Mouse (Mus musculus) limb, embryonic 11.5 days (tissue): ENCODE measurements at regions not wholly inside any gene's neighbourhood (a gene's known extent, or its start where the extent isn't known, plus 50 kb on each side); places are given as distances from the start of the nearest gene placed in this dataset.

Experiments
- ATAC-seq: fragments of 200-750 bp; cut with Nextera tagmentation; 2 replicates; pipeline ENCODE4 v1.8.0; 2017; ENCODE audit warnings: low read depth; ENCODE audit not compliant: insufficient number of reproducible peaks, low FRiP score, low TSS enrichment
- DNase-seq: peaks from one replicate; pipeline ENCODE4 v3.0.0-alpha.2; 2015; ENCODE audit warnings: low spot score
- H3K27ac ChIP-seq: fragments of 300-500 bp; sonication (generic); replicated peaks from 2 replicates; pipeline ENCODE4 v1.5.1; 2014; ENCODE audit warnings: low read depth, mild to moderate bottlenecking, low read length
- H3K27me3 ChIP-seq: fragments of 300-500 bp; sonication (generic); 2 replicates; pipeline ENCODE4 v1.6.1; 2014; ENCODE audit warnings: mild to moderate bottlenecking, low read length, mixed read lengths; ENCODE audit not compliant: control insufficient read depth, insufficient read depth
- H3K36me3 ChIP-seq: fragments of 300-500 bp; sonication (generic); 2 replicates; pipeline ENCODE4 v1.6.1; 2014; ENCODE audit warnings: mild to moderate bottlenecking, low read length, moderate library complexity, mixed read lengths; ENCODE audit not compliant: control insufficient read depth, insufficient read depth
- H3K4me1 ChIP-seq: fragments of 300-500 bp; sonication (generic); 2 replicates; pipeline ENCODE4 v1.6.1; 2014; ENCODE audit warnings: low read length, mixed read lengths; ENCODE audit not compliant: control insufficient read depth, insufficient read depth
- H3K4me2 ChIP-seq: fragments of 300-500 bp; sonication (generic); 2 replicates; pipeline ENCODE4 v1.6.1; 2014; ENCODE audit warnings: low read depth, mild to moderate bottlenecking, moderate library complexity; ENCODE audit not compliant: severe bottlenecking
- H3K4me3 ChIP-seq: fragments of 300-500 bp; sonication (generic); 2 replicates; pipeline ENCODE4 v1.5.1; 2014; ENCODE audit warnings: low read depth, low read length
- H3K9ac ChIP-seq: fragments of 300-500 bp; sonication (generic); 2 replicates; pipeline ENCODE4 v1.6.1; 2014; ENCODE audit warnings: mild to moderate bottlenecking, low read length
- H3K9me3 ChIP-seq: fragments of 300-500 bp; sonication (generic); 2 replicates; pipeline ENCODE4 v1.6.1; 2016; ENCODE audit warnings: low read length; ENCODE audit not compliant: control insufficient read depth
- WGBS: fragments of 180-500 bp; shearing (Covaris S2); extraction: QIAGEN DNeasy Blood & Tissue Kit; methylation state at CpG from one replicate; pipeline ENCODE4 v1.1.7; 2014; 5-methylcytosine and 5-hydroxymethylcytosine counted together

- Histone ChIP-seq H3K27me3 (no peaks in the 10 kb centered on the region), H3K4me3 (no peak overlapping the region), H3K27ac (no peak overlapping the region), H3K36me3 (no peaks in the 10 kb centered on the region), H3K4me1 (0 out of 2 replicates have a peak, but pooled peaks cover 4% of the 10 kb centered on the region), H3K9me3 (no peaks in the 10 kb centered on the region), H3K9ac (no peak overlapping the region), H3K4me2 (no peak overlapping the region)
- 83% methylated on average over 6 of the region's 6 CpGs for WGBS
- ATAC-seq, result no peak
- DNase-seq, result no peak
These were observed 96.2 kb downstream of the Pdgfra start for GRCm38 (mm10) chr5:75248279-75248678.

GRCm38 (mm10) chr5:75249671-75250070 lies 97.6 kb downstream of the Pdgfra start:
- 0 out of 2 replicates have a peak, but pooled peaks cover 4% of the 10 kb centered on the region for H3K4me1 ChIP-seq
- no peak for DNase-seq
- no peak for ATAC-seq
- H3K9me3 ChIP-seq, result no peaks in the 10 kb centered on the region
- H3K4me2 ChIP-seq, result no peak overlapping the region
- no peaks in the 10 kb centered on the region for H3K36me3 ChIP-seq
- H3K4me3 ChIP-seq, result no peak overlapping the region
- H3K27me3 ChIP-seq, result no peaks in the 10 kb centered on the region
- H3K9ac ChIP-seq, result no peak overlapping the region
- WGBS, result 74% methylated on average over 3 of the region's 3 CpGs
- no peak overlapping the region for H3K27ac ChIP-seq

- no peaks in the 10 kb centered on the region for H3K4me1 ChIP-seq
- no peak for DNase-seq
These were observed 101.3 kb downstream of the Pdgfra start for GRCm38 (mm10) chr5:75253349-75253748.

GRCm38 (mm10) chr5:75253830-75254229 lies 101.7 kb downstream of the Pdgfra start:
- Histone ChIP-seq H3K27ac (no peak overlapping the region), H3K9me3 (no peaks in the 10 kb centered on the region), H3K4me2 (no peak overlapping the region), H3K36me3 (no peaks in the 10 kb centered on the region), H3K4me1 (no peaks in the 10 kb centered on the region), H3K9ac (no peak overlapping the region), H3K27me3 (no peaks in the 10 kb centered on the region), H3K4me3 (no peak overlapping the region)
- no peak for ATAC-seq
- no peak for DNase-seq
- WGBS, result 87% methylated on average over 5 of the region's 5 CpGs

More at GRCm38 (mm10) chr5:75253349-75253748, 101.3 kb downstream of the Pdgfra start:
- H3K9me3 ChIP-seq, result no peaks in the 10 kb centered on the region
- H3K4me2 ChIP-seq, result no peak overlapping the region
- H3K9ac ChIP-seq, result no peak overlapping the region
- ATAC-seq, result no peak
- no peaks in the 10 kb centered on the region for H3K27me3 ChIP-seq
- WGBS, result 87% methylated on average over 7 of the region's 7 CpGs
- H3K36me3 ChIP-seq, result no peaks in the 10 kb centered on the region
- no peak overlapping the region for H3K4me3 ChIP-seq
- H3K27ac ChIP-seq, result no peak overlapping the region

GRCm38 (mm10) chr5:75256186-75256585 lies 104.1 kb downstream of the Pdgfra start:
- WGBS, result 71% methylated on average over 4 of the region's 4 CpGs
- DNase-seq (no peak), ATAC-seq (no peak)

GRCm38 (mm10) chr5:75257067-75257466 lies 105.0 kb downstream of the Pdgfra start:
- ATAC-seq, result no peak
- Histone ChIP-seq H3K27ac (no peak overlapping the region), H3K4me1 (no peaks in the 10 kb centered on the region), H3K27me3 (no peaks in the 10 kb centered on the region), H3K4me3 (no peak overlapping the region), H3K36me3 (no peaks in the 10 kb centered on the region), H3K9ac (no peak overlapping the region), H3K4me2 (no peak overlapping the region), H3K9me3 (no peaks in the 10 kb centered on the region)
- no peak for DNase-seq
- 88% methylated on average over 2 of the region's 2 CpGs for WGBS

More at GRCm38 (mm10) chr5:75256186-75256585, 104.1 kb downstream of the Pdgfra start:
- H3K36me3 ChIP-seq, result no peaks in the 10 kb centered on the region
- H3K9me3 ChIP-seq, result no peaks in the 10 kb centered on the region
- no peak overlapping the region for H3K4me2 ChIP-seq
- no peak overlapping the region for H3K4me3 ChIP-seq
- no peak overlapping the region for H3K9ac ChIP-seq
- H3K27me3 ChIP-seq, result no peaks in the 10 kb centered on the region
- no peak overlapping the region for H3K27ac ChIP-seq
- H3K4me1 ChIP-seq, result no peaks in the 10 kb centered on the region

GRCm38 (mm10) chr5:75260247-75260646 lies 108.2 kb downstream of the Pdgfra start:
- Histone ChIP-seq H3K9ac (no peak overlapping the region), H3K27ac (no peak overlapping the region), H3K9me3 (no peaks in the 10 kb centered on the region), H3K36me3 (no peaks in the 10 kb centered on the region), H3K4me3 (no peak overlapping the region), H3K4me1 (no peaks in the 10 kb centered on the region), H3K4me2 (no peak overlapping the region), H3K27me3 (no peaks in the 10 kb centered on the region)
- no peak for ATAC-seq
- 89% methylated on average over 10 of the region's 10 CpGs for WGBS
- no peak for DNase-seq

- WGBS, result 79% methylated on average over 7 of the region's 7 CpGs
- H3K36me3 ChIP-seq, result no peaks in the 10 kb centered on the region
- no peak overlapping the region for H3K9ac ChIP-seq
- H3K9me3 ChIP-seq, result no peaks in the 10 kb centered on the region
- no peak for DNase-seq
- H3K4me1 ChIP-seq, result no peaks in the 10 kb centered on the region
- H3K4me2 ChIP-seq, result no peak overlapping the region
- no peak for ATAC-seq
- H3K27me3 ChIP-seq, result no peaks in the 10 kb centered on the region
- no peak overlapping the region for H3K4me3 ChIP-seq
- no peak overlapping the region for H3K27ac ChIP-seq
These were observed 114.1 kb downstream of the Pdgfra start for GRCm38 (mm10) chr5:75266111-75266676.

- Histone ChIP-seq H3K27me3 (no peaks in the 10 kb centered on the region), H3K4me2 (no peak overlapping the region), H3K9me3 (no peaks in the 10 kb centered on the region), H3K27ac (no peak overlapping the region), H3K4me3 (no peak overlapping the region), H3K9ac (no peak overlapping the region), H3K4me1 (no peaks in the 10 kb centered on the region), H3K36me3 (no peaks in the 10 kb centered on the region)
- ATAC-seq (no peak), DNase-seq (no peak)
- 78% methylated on average over 4 of the region's 4 CpGs for WGBS
These were observed 114.8 kb downstream of the Pdgfra start for GRCm38 (mm10) chr5:75266871-75267270.
